Mouse (Mus musculus) embryonic facial prominence, embryonic 11.5 days (tissue): ENCODE data around the gene Ak5. TPM values are rescaled to one million over a fixed set of nuclear protein-coding genes. Genes with fewer than 3 reads are reported as not detected.
"Not testable (repeated sequence)": the region's sequence is repeated elsewhere in the genome, so short reads cannot be mapped to it uniquely, and the experiment has no call there.

Experiments used
- ATAC-seq: fragments of 200-750 bp; cut with Nextera tagmentation; replicated peaks from 2 replicates; pipeline ENCODE4 v1.8.0; 2017; ENCODE audit warnings: low read depth; ENCODE audit not compliant: insufficient number of reproducible peaks, low FRiP score, low TSS enrichment
- DNase-seq: peaks from one replicate; pipeline ENCODE4 v3.0.0-alpha.2; 2015; ENCODE audit warnings: low spot score
- H3K27ac ChIP-seq: fragments of 300-500 bp; sonication (generic); replicated peaks from 2 replicates; pipeline ENCODE4 v1.5.1; 2014; ENCODE audit warnings: mild to moderate bottlenecking, low read depth, low read length, control low read depth
- H3K27me3 ChIP-seq: fragments of 300-500 bp; sonication (generic); 2 replicates; pipeline ENCODE4 v1.6.1; 2014; ENCODE audit warnings: mild to moderate bottlenecking, low read length, moderate library complexity, mixed read lengths; ENCODE audit not compliant: control insufficient read depth, insufficient read depth
- H3K36me3 ChIP-seq: fragments of 300-500 bp; sonication (generic); replicated peaks from 2 replicates; pipeline ENCODE4 v1.6.1; 2014; ENCODE audit warnings: low read depth, mild to moderate bottlenecking, low read length, moderate library complexity, mixed read lengths; ENCODE audit not compliant: control insufficient read depth, insufficient read depth
- H3K4me1 ChIP-seq: fragments of 300-500 bp; sonication (generic); 2 replicates; pipeline ENCODE4 v1.6.1; 2014; ENCODE audit warnings: low read length, mixed read lengths; ENCODE audit not compliant: control insufficient read depth, insufficient read depth
- H3K4me2 ChIP-seq: fragments of 300-500 bp; sonication (generic); 2 replicates; pipeline ENCODE4 v1.6.1; 2014; ENCODE audit warnings: low read depth, mild to moderate bottlenecking, control low read depth, low read length, moderate library complexity
- H3K4me3 ChIP-seq: fragments of 300-500 bp; sonication (generic); 2 replicates; pipeline ENCODE4 v1.5.1; 2014; ENCODE audit warnings: low read depth, low read length, control low read depth
- H3K9ac ChIP-seq: fragments of 300-500 bp; sonication (generic); replicated peaks from 2 replicates; pipeline ENCODE4 v1.6.1; 2014; ENCODE audit warnings: mild to moderate bottlenecking, control low read depth, low read length
- H3K9me3 ChIP-seq: fragments of 300-500 bp; sonication (generic); replicated peaks from 2 replicates; pipeline ENCODE4 v1.6.1; 2016; ENCODE audit warnings: mild to moderate bottlenecking, low read length, inconsistent platforms, mixed read lengths; ENCODE audit not compliant: control insufficient read depth
- WGBS: fragments of 180-500 bp; shearing (Covaris S2); extraction: QIAGEN DNeasy Blood & Tissue Kit; methylation state at CpG from one replicate; pipeline ENCODE4 v1.1.7; 2014; 5-methylcytosine and 5-hydroxymethylcytosine counted together
- polyA plus RNA-seq: library from polyadenylated mRNA; unstranded; fragments of >200 nt; fragmentation: Nextera tagmentation; extraction: Ambion mirVana; gene quantifications from 2 replicates; pipeline ENCODE4 v1.2.1, GENCODE M21; 2014

Ak5 gene
- polyA plus RNA-seq, 1 experiment from 2014 or later = 0.63 TPM

DNA sequence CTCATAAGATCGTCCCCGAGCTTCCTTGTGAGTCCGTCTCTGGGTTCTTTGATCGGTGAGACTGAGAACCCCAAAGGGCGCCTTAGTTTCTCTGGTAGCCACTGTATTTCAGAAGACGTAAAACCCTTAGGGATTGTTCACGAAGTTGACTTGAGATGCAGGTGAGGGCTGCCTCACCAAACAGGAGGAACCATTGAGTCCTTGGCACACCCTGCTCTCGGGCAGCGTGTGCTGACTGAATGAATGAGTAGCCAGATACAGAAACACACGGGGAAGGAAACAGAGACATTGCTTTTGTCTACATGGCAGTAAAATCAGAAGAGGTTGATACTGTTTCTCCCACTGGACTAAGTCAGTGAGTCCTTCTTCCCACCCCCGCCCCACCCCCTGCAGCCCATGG lies 48.1 kb downstream of the Ak5 start:
- WGBS = 81% methylated on average over 11 of the region's 11 CpGs
- ATAC-seq = no peak
- Histone ChIP-seq H3K4me3 (no peak overlapping the region), H3K27ac (no peak overlapping the region), H3K4me2 (no peak overlapping the region), H3K9ac (no peak overlapping the region), H3K27me3 (no peaks in the 10 kb centered on the region), H3K9me3 (no peaks in the 10 kb centered on the region), H3K36me3 (no peaks in the 10 kb centered on the region), H3K4me1 (no peaks in the 10 kb centered on the region)
- no peak for DNase-seq

DNA sequence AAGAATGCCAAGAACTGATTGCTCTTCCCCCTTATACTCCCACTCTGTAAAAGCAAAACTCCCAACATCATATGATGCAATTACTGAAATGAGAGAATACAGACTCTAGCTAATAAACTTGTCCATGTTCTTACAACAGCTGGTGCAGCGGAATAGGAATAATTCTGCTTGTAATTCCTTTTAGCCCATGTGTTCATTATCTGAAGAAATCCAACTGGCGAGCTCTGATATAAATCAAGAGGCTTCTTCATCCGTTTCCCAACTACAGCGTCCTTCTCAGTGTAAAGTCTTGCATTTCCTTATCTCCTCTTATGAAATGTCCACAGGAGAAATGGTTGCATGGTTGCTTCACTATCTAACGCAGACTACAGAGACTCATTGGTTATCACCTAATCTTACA lies 59.1 kb downstream of the Ak5 start:
- Histone ChIP-seq H3K4me1 (no peaks in the 10 kb centered on the region), H3K36me3 (no peaks in the 10 kb centered on the region), H3K4me2 (no peak overlapping the region), H3K27ac (no peak overlapping the region), H3K27me3 (no peaks in the 10 kb centered on the region), H3K9ac (no peak overlapping the region), H3K9me3 (no peaks in the 10 kb centered on the region), H3K4me3 (no peak overlapping the region)
- no peak for DNase-seq
- no peak for ATAC-seq
- 92% methylated on average over 5 of the region's 5 CpGs for WGBS

DNA sequence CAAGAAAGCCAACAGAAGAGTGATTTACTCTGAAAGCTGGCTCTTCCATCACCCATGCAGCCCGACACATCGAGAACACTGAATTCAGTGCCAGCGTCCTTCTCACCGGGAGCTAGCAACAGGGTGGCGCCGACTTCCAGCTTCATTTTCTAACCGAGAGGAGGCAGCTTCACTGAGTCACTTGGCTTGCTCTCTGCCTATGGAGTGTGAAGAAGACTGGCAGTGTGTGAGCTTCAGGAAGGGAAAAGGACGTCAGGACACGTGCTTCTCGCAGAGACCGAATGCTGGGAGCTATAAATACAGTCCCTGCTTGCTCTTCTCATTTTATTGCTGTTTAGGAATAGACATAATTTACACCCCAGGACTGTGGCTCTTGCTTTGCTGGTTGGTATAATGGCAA lies 62.3 kb downstream of the Ak5 start:
- no peak for ATAC-seq
- 81% methylated on average over 11 of the region's 11 CpGs for WGBS

DNA sequence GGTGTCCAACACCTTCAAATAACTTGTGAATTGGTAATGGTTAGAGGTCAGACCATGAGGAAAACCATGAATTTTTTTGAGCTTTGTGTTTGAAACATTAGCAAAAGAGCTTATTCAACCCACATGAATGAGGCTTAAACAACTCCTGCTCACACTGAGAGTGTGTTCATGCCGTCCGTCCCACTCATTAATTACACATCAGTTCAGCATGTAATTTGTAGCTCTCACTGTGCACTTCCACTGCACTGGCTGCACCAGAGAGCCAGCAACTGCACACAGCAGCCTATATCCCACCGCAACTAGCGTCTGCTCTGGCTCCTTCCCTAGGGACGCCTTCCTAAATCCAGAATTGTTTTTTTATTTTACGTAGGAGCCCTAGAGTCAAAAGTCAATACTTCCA lies 68.5 kb downstream of the Ak5 start:
- DNase-seq (no peak), ATAC-seq (no peak)
- no peak overlapping the region for H3K4me3 ChIP-seq
- no peaks in the 10 kb centered on the region for H3K27me3 ChIP-seq
- 67% methylated on average over 6 of the region's 6 CpGs for WGBS
- H3K27ac ChIP-seq = no peak overlapping the region
- no peak overlapping the region for H3K9ac ChIP-seq
- H3K9me3 ChIP-seq = no peaks in the 10 kb centered on the region
- H3K4me1 ChIP-seq = no peaks in the 10 kb centered on the region
- no peak overlapping the region for H3K4me2 ChIP-seq
- H3K36me3 ChIP-seq = no peaks in the 10 kb centered on the region

More for the DNA sequence above, 62.3 kb downstream of the Ak5 start:
- no peaks in the 10 kb centered on the region for H3K36me3 ChIP-seq
- H3K9ac ChIP-seq = no peak overlapping the region
- H3K27ac ChIP-seq = no peak overlapping the region
- no peak overlapping the region for H3K4me3 ChIP-seq
- no peak overlapping the region for H3K4me2 ChIP-seq
- H3K27me3 ChIP-seq = no peaks in the 10 kb centered on the region
- no peaks in the 10 kb centered on the region for H3K9me3 ChIP-seq
- DNase-seq = no peak
- H3K4me1 ChIP-seq = no peaks in the 10 kb centered on the region

DNA sequence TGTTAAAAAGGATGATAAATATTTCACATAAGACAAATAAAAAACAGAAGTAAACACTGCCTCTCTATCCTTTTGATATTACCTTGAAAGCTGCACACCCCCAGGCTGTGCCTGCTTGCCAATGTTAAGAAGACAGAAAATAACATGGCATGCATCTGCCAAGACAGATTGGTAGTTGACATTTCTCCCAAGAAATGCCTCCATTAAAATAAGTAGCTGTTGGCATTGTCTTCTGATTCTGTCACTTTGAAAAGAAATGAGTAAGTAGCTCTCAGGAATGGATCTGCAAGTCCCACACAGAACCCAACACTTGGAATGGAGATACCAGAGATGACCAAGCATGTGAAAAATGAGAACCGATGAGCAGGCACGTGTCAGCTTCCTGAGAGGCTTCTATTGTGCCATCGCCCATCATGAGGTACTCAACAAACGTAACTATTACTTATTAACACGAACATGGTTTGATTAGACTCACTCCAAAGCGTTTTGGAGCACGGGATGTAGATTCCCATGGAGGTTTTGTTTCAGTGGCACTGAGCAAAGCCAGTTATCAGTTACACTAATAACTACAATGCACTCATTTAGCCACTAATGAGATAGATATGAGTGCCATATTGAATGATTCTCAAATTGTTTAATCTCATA lies 71.6 kb downstream of the Ak5 start:
- 87% methylated on average over 7 of the region's 7 CpGs for WGBS
- Histone ChIP-seq H3K4me3 (no peak overlapping the region), H3K27me3 (no peaks in the 10 kb centered on the region), H3K9ac (no peak overlapping the region), H3K4me2 (no peak overlapping the region), H3K36me3 (no peaks in the 10 kb centered on the region), H3K4me1 (no peaks in the 10 kb centered on the region), H3K27ac (no peak overlapping the region), H3K9me3 (no peaks in the 10 kb centered on the region)
- ATAC-seq (no peak), DNase-seq (no peak)

DNA sequence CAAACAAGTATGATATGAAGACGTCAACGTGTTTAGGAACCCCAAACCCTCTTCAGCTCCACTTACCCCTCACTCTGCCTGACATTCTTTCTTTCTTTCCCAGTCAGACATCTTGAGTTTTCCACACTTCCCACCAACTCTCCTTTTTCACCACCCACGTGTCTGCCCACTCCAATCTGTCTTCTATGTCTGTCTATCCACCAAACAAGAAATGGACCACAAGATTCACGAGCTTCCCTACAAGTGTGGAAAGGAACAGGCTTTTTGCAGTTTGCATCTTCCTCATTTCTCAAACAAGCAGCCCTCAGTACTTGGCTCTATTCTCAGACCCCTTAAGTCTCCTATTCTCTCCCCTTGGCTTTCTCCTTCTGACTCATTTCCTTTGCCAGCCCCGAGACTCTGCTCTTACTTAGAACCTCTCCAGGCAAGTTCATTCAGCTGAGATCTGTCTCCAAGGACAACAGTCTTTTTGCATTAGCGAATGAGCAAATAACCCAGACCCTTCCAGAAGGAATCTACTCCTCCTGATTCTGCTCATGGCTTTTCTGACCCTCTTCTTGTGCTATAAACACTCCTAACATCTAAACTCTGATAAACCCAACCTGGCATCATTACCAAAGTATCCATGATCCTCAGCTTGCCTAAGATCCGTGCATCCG lies 75.3 kb downstream of the Ak5 start:
- no peak for ATAC-seq
- H3K9me3 ChIP-seq = no peaks in the 10 kb centered on the region
- H3K27ac ChIP-seq = no peak overlapping the region
- no peaks in the 10 kb centered on the region for H3K27me3 ChIP-seq
- no peak overlapping the region for H3K4me2 ChIP-seq
- no peak for DNase-seq
- no peaks in the 10 kb centered on the region for H3K4me1 ChIP-seq
- no peak overlapping the region for H3K9ac ChIP-seq
- WGBS = 69% methylated on average over 8 of the region's 8 CpGs
- H3K36me3 ChIP-seq = no peaks in the 10 kb centered on the region
- no peak overlapping the region for H3K4me3 ChIP-seq

DNA sequence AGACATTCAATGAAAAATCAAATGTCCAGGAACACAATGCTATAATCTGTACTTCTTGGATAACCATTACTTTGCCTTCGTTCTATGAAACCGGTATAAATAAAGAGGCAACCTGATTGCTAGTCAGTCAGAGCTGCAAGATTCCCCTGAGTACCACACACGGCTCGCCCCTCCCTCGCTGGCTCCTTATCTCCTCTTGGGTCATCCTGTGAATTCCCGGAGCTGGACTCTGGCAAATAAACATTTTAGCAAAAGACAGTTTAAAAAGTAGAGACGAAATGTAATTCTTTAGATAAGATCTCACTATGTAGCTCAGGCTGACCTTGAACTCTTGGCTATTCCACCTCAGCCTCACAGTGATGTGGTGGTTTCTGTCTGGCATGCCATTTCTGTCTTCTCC lies 77.7 kb downstream of the Ak5 start:
- Histone ChIP-seq H3K4me1 (no peaks in the 10 kb centered on the region), H3K9me3 (no peaks in the 10 kb centered on the region), H3K27ac (no peak overlapping the region), H3K4me3 (no peak overlapping the region), H3K9ac (no peak overlapping the region), H3K36me3 (no peaks in the 10 kb centered on the region), H3K27me3 (no peaks in the 10 kb centered on the region), H3K4me2 (no peak overlapping the region)
- DNase-seq (no peak), ATAC-seq (no peak)
- WGBS = 76% methylated on average over 7 of the region's 7 CpGs

DNA sequence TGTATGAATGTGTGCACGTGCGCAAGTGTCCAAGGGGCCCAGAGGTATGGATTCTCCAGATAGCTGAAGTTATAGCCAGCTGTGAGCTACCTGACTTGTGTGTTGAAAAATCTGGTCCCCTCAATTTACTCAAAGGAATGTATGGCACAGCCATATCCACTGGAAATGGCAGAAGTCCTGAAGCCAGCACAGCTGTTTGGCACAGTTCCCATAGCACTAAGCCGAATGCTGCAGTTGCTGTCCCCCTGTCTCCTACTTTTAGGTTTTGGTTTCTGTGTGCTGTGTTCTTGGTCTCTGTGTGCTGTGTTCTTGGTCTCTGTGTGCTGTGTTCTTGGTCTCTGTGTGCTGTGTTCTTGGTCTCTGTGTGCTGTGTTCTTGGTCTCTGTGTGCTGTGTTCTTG lies 79.1 kb downstream of the Ak5 start:
- not testable (repeated sequence) for H3K27me3 ChIP-seq, H3K9ac ChIP-seq, H3K36me3 ChIP-seq, H3K4me3 ChIP-seq, H3K4me1 ChIP-seq, H3K4me2 ChIP-seq, H3K27ac ChIP-seq, ATAC-seq, DNase-seq, H3K9me3 ChIP-seq
- 99% methylated on average over 3 of the region's 3 CpGs for WGBS
